ENCODE assay signal across 11 mouse cellular contexts in the genomic region with DNA sequence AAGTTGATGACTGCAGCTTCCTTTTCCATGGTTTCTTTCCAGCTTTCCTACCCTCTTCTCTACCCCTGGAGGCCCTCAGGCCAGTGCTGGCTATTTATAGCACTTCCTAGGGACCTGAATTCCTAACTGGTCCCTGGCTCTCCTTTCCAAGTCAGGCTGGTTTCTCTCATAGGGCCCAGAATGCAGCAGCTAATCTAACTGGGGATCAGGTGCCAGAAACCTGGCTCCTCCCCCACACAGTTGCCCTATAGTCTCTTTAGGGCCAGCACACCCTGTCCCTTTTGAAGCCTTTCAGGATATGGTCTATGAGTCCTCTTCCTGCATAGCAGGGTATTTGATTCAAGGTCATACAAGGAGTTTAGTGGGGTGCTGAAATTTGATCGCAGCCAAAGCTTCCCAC. TPM values are rescaled to one million over a fixed set of nuclear protein-coding genes. Genes with fewer than 3 reads are reported as not detected.
DNase-seq lines count a peak whose midpoint lies in the region; ATAC-seq lines count a peak whose summit lies in the region.
"Had no signal": no experiment of that assay in that cellular context is flagged by ENCODE, and none has a peak within 500 bp of the region (broad histone marks: within the 10 kb centered on the region; RNA-seq: fewer than 3 reads in every experiment).

No protein-coding gene starts in this region.

- no peaks in the 10 kb centered on the region for H3K27me3 ChIP-seq in forebrain, embryonic 10.5 days (ENCODE audit: poor library complexity, severe bottlenecking)
- no peaks in the 10 kb centered on the region for H3K27me3 ChIP-seq in forebrain, embryonic 16.5 days (replicated peaks; ENCODE audit: control insufficient read depth, insufficient read depth, low read length)
- no peaks in the 10 kb centered on the region for H3K27me3 ChIP-seq in embryonic facial prominence, embryonic 10.5 days (replicated peaks; ENCODE audit: low read depth, poor library complexity, severe bottlenecking)
- H3K27me3 ChIP-seq in heart, embryonic 15.5 days: no peaks in the 10 kb centered on the region

- 79% methylated on average over 1 of the region's 1 CpGs for WGBS in forebrain, embryonic 10.5 days
- 62% methylated on average over 1 of the region's 1 CpGs for WGBS in forebrain, embryonic 16.5 days
- 75% methylated on average over 1 of the region's 1 CpGs for WGBS in embryonic facial prominence, embryonic 10.5 days
- 40% methylated on average over 1 of the region's 1 CpGs for WGBS in heart, embryonic 15.5 days

- no peak overlapping the region for H3K4me2 ChIP-seq in forebrain, embryonic 16.5 days (ENCODE audit: low read length)
- H3K4me2 ChIP-seq in heart, embryonic 15.5 days: peak overlapping the region; percentile 3; the same call in 1 of the 2 replicates

- no peak for DNase-seq in forebrain, embryonic 10.5 days (ENCODE audit: extremely low spot score, low spot score)
- no peak for DNase-seq in embryonic facial prominence, embryonic 10.5 days (ENCODE audit: low spot score)
- peak; percentile 32 to 69 for DNase-seq in kidney, postnatal 25 days
- no peak for DNase-seq in adrenal gland, adult (ENCODE audit: inconsistent age in 2 of 2, low spot score in 1 of 2)
- DNase-seq in cerebellum, postnatal 14 days: no peak
- DNase-seq in adrenal gland, adult 8-10 months: no peak
- DNase-seq: cerebellum, adult 11-12 months had no signal

- H3K4me3 ChIP-seq in forebrain, embryonic 10.5 days: no peak overlapping the region
- H3K4me3 ChIP-seq in forebrain, embryonic 16.5 days (replicated peaks; ENCODE audit: low read length): no peak overlapping the region
- no peak overlapping the region for H3K4me3 ChIP-seq in embryonic facial prominence, embryonic 10.5 days
- no peak overlapping the region for H3K4me3 ChIP-seq in heart, embryonic 15.5 days

- H3K36me3 ChIP-seq in forebrain, embryonic 10.5 days (replicated peaks): no peaks in the 10 kb centered on the region
- H3K36me3 ChIP-seq in forebrain, embryonic 16.5 days (ENCODE audit: control insufficient read depth, insufficient read depth): no peaks in the 10 kb centered on the region
- no peaks in the 10 kb centered on the region for H3K36me3 ChIP-seq in embryonic facial prominence, embryonic 10.5 days (replicated peaks)
- H3K36me3 ChIP-seq in heart, embryonic 15.5 days: no peaks in the 10 kb centered on the region

- peaks cover 34% of the 10 kb centered on the region for H3K4me1 ChIP-seq in forebrain, embryonic 10.5 days
- peaks cover 6% of the 10 kb centered on the region for H3K4me1 ChIP-seq in forebrain, embryonic 16.5 days (replicated peaks; ENCODE audit: control insufficient read depth, insufficient read depth, low read length)
- peaks cover 34% of the 10 kb centered on the region for H3K4me1 ChIP-seq in embryonic facial prominence, embryonic 10.5 days
- peaks cover 46% of the 10 kb centered on the region for H3K4me1 ChIP-seq in heart, embryonic 15.5 days (replicated peaks)

- peak overlapping the region; percentile 83 for H3K27ac ChIP-seq in forebrain, embryonic 10.5 days
- H3K27ac ChIP-seq in forebrain, embryonic 16.5 days (ENCODE audit: low read length): no peak overlapping the region
- H3K27ac ChIP-seq in embryonic facial prominence, embryonic 10.5 days (replicated peaks): peak overlapping the region; percentile 8; the same call in 1 of the 2 replicates
- peak overlapping the region; percentile 95 for H3K27ac ChIP-seq in heart, embryonic 15.5 days
- H3K27ac ChIP-seq: liver, embryonic 14.5 days had no signal

- H3K9ac ChIP-seq in forebrain, embryonic 16.5 days (replicated peaks; ENCODE audit: low read depth, low read length): no peak overlapping the region
- no peak overlapping the region for H3K9ac ChIP-seq in heart, embryonic 15.5 days
- H3K9ac ChIP-seq: liver, embryonic 14.5 days had no signal

- H3K9me3 ChIP-seq in forebrain, embryonic 10.5 days: no peaks in the 10 kb centered on the region
- no peaks in the 10 kb centered on the region for H3K9me3 ChIP-seq in forebrain, embryonic 16.5 days (ENCODE audit: control insufficient read depth, low read length)
- no peaks in the 10 kb centered on the region for H3K9me3 ChIP-seq in embryonic facial prominence, embryonic 10.5 days
- H3K9me3 ChIP-seq in heart, embryonic 15.5 days (replicated peaks): no peaks in the 10 kb centered on the region

- ATAC-seq in forebrain, embryonic 16.5 days: no peak
- ATAC-seq in heart, embryonic 15.5 days (replicated peaks; ENCODE audit: insufficient number of reproducible peaks, insufficient read depth, low FRiP score, low read depth): peak; percentile 68

RNA-seq across cellular contexts. Expression of gene Apobec2, which starts 3.8 kb away (rescaled TPM):
- 0.64 and 0.78 TPM in 2 replicates for polyA plus RNA-seq in forebrain, embryonic 10.5 days (2016; fragmentation: Nextera tagmentation; extraction: Ambion mirVana)
- polyA plus RNA-seq in forebrain, embryonic 16.5 days (2015; fragmentation: Nextera tagmentation; extraction: Ambion mirVana): 0.29 and 0.43 TPM in 2 replicates
- polyA plus RNA-seq in embryonic facial prominence, embryonic 10.5 days (2016; fragmentation: Nextera tagmentation; extraction: Ambion mirVana): 0.61 and 1.2 TPM in 2 replicates
- polyA plus RNA-seq in heart, embryonic 15.5 days (2015; fragmentation: Nextera tagmentation; extraction: Ambion mirVana): 177 and 212 TPM in 2 replicates
- total RNA-seq in adrenal gland, adult 8-10 months (2022): 1 to 10 TPM in 3 of 4 experiments, under 1 TPM in 1; 0.98 to 2.5 (median 2.0) TPM
- total RNA-seq: layer of hippocampus, adult 18-20 months had no signal

RNA-seq across cellular contexts. Expression of gene Tspo2, which starts 14.8 kb away (rescaled TPM):
- polyA plus RNA-seq in forebrain, embryonic 10.5 days (2016; fragmentation: Nextera tagmentation; extraction: Ambion mirVana): not detected in 2 replicates
- 2.0 and 2.5 TPM in 2 replicates for polyA plus RNA-seq in forebrain, embryonic 16.5 days (2015; fragmentation: Nextera tagmentation; extraction: Ambion mirVana)
- polyA plus RNA-seq in embryonic facial prominence, embryonic 10.5 days (2016; fragmentation: Nextera tagmentation; extraction: Ambion mirVana): 0.24 and 0.45 TPM in 2 replicates
- polyA plus RNA-seq in heart, embryonic 15.5 days (2015; fragmentation: Nextera tagmentation; extraction: Ambion mirVana): 7.7 and 8.3 TPM in 2 replicates
- total RNA-seq in adrenal gland, adult 8-10 months (2022): under 1 TPM in 1 of 4 experiments, not detected in 3; 0.89 TPM
- total RNA-seq: layer of hippocampus, adult 18-20 months had no signal

RNA-seq across cellular contexts. Expression of gene Unc5cl, which starts 18.2 kb away (rescaled TPM):
- polyA plus RNA-seq in forebrain, embryonic 10.5 days (2016; fragmentation: Nextera tagmentation; extraction: Ambion mirVana): 0.07 and 0.27 TPM in 2 replicates
- 0.19 TPM in 1 of 2 replicates, not detected in the other for polyA plus RNA-seq in forebrain, embryonic 16.5 days (2015; fragmentation: Nextera tagmentation; extraction: Ambion mirVana)
- 0.20 and 0.51 TPM in 2 replicates for polyA plus RNA-seq in embryonic facial prominence, embryonic 10.5 days (2016; fragmentation: Nextera tagmentation; extraction: Ambion mirVana)
- 0.33 and 0.84 TPM in 2 replicates for polyA plus RNA-seq in heart, embryonic 15.5 days (2015; fragmentation: Nextera tagmentation; extraction: Ambion mirVana)
- total RNA-seq in adrenal gland, adult 8-10 months (2022): not detected

RNA-seq across cellular contexts. Expression of gene Oard1, which starts 26.7 kb away (rescaled TPM):
- polyA plus RNA-seq in forebrain, embryonic 10.5 days (2016; fragmentation: Nextera tagmentation; extraction: Ambion mirVana): 107 TPM in 2 replicates
- 49.1 and 54.5 TPM in 2 replicates for polyA plus RNA-seq in forebrain, embryonic 16.5 days (2015; fragmentation: Nextera tagmentation; extraction: Ambion mirVana)
- 87.8 and 89.5 TPM in 2 replicates for polyA plus RNA-seq in embryonic facial prominence, embryonic 10.5 days (2016; fragmentation: Nextera tagmentation; extraction: Ambion mirVana)
- 33.5 and 40.2 TPM in 2 replicates for polyA plus RNA-seq in heart, embryonic 15.5 days (2015; fragmentation: Nextera tagmentation; extraction: Ambion mirVana)
- 10 to 100 TPM; 21.6 to 27.2 (median 25.7) TPM for total RNA-seq in adrenal gland, adult 8-10 months (2022)

RNA-seq across cellular contexts. Expression of gene Nfya, which starts 26.8 kb away (rescaled TPM):
- 18.7 and 19.0 TPM in 2 replicates for polyA plus RNA-seq in forebrain, embryonic 10.5 days (2016; fragmentation: Nextera tagmentation; extraction: Ambion mirVana)
- polyA plus RNA-seq in forebrain, embryonic 16.5 days (2015; fragmentation: Nextera tagmentation; extraction: Ambion mirVana): 19.7 and 21.8 TPM in 2 replicates
- polyA plus RNA-seq in embryonic facial prominence, embryonic 10.5 days (2016; fragmentation: Nextera tagmentation; extraction: Ambion mirVana): 25.4 and 26.6 TPM in 2 replicates
- polyA plus RNA-seq in heart, embryonic 15.5 days (2015; fragmentation: Nextera tagmentation; extraction: Ambion mirVana): 8.9 and 10.5 TPM in 2 replicates
- total RNA-seq in adrenal gland, adult 8-10 months (2022): 10 to 100 TPM; 33.2 to 45.6 (median 40.9) TPM

Comparison
In these comparisons a context has a peak if more than half of its experiments do, and no peak if none do; other contexts are left out.
1. DNase-seq: peak in kidney, postnatal 25 days (2 of 2); none in forebrain, embryonic 10.5 days (single experiment), embryonic facial prominence, embryonic 10.5 days (single experiment), adrenal gland, adult (0 of 2), cerebellum, postnatal 14 days (0 of 2) and adrenal gland, adult 8-10 months (single experiment).
2. RNA of gene Apobec2, which starts 3.8 kb away (polyA plus RNA-seq): 177 to 212 TPM in heart, embryonic 15.5 days; 0.64 to 0.78 TPM in forebrain, embryonic 10.5 days, 0.61 to 1.2 TPM in embryonic facial prominence, embryonic 10.5 days and 0.29 to 0.43 TPM in forebrain, embryonic 16.5 days; every median in the first group is over 10 times any median in the second.